Mouse (Mus musculus) cerebellum, adult 2 months (tissue): Measurements from ENCODE around the gene 4430402I18Rik.

Experiments used
- CTCF ChIP-seq: fragments of 200-500 bp; IDR thresholded peaks from 2 replicates; pipeline ENCODE4 v1.5.1; 2011; ENCODE audit warnings: low read depth, mild to moderate bottlenecking, control low read depth, low read length, moderate library complexity, borderline replicate concordance; ENCODE audit not compliant: insufficient read depth
- POLR2A ChIP-seq: fragments of 200-500 bp; IDR thresholded peaks from 2 replicates; pipeline ENCODE4 v1.6.1; 2011; ENCODE audit warnings: low read length, control low read depth, borderline replicate concordance; ENCODE audit not compliant: insufficient read depth

DNA sequence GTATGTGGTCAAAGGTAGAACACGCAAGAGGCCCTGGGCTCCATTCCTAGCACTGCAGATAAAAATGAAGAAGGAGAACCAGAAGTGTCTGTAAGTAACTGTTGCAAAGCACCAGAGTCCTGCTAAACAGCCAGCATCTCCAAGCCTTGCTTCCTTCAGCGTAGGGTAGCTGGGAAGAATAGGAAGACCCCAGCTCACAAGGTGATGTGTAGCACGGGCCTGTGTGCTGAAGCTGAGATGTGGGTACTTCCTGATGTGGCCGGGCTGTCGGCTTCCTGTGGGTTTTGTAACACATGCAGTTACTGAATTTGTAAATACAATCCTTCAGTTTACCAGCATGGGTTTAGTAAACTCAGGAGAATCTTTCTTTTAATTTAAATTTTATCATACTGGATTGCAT is 27.8 kb upstream of the 4430402I18Rik start:
- no peak for TF ChIP-seq POLR2A
- no peak for TF ChIP-seq CTCF
